Mouse (Mus musculus): ENCODE results near the gene Jmy.

GRCm38 (mm10) chr13:93510447-93511180 lies 11.0 kb upstream of the Jmy start:
- TF ChIP-seq CTCF (IDR thresholded peaks at IDR 0.05; ENCODE audit: insufficient read depth, low read depth, low read length) (no peak), POLR2A (IDR thresholded peaks at IDR 0.05; ENCODE audit: insufficient read depth, low read depth, low read length) (no peak)
